Mouse (Mus musculus) heart, embryonic 15.5 days (tissue): ENCODE measurements around the gene Vma21-ps. TPM values are rescaled to one million over a fixed set of nuclear protein-coding genes. Genes with fewer than 3 reads are reported as not detected.

Experiments used
- polyA plus RNA-seq: library from polyadenylated mRNA; unstranded; fragments of >200 nt; fragmentation: Nextera tagmentation; extraction: Ambion mirVana; gene quantifications from 2 replicates; pipeline ENCODE4 v1.2.1, GENCODE M21; 2015

Vma21-ps gene
- polyA plus RNA-seq, 1 experiment from 2014 or later = 1.8 TPM

Other genes starting within 250 kb of the Vma21-ps start
- gene Smc2, start 58.0 kb downstream of the Vma21-ps start, polyA plus RNA-seq = 104 and 119 TPM in 2 replicates
- gene Toporsl, start 99.0 kb upstream of the Vma21-ps start, polyA plus RNA-seq = 0.05 TPM in 1 of 2 replicates, not detected in the other